Mouse (Mus musculus) kidney, adult 8-10 months (tissue): ENCODE data around the gene Dnajc28.
A peak's percentile ranks its signal among the peaks of the same experiment; 100 is the strongest.

Experiments used
- DNase-seq, 2 experiments: peaks; one replicate each; pipeline ENCODE4 v3.0.0; 2022

Gene Dnajc28

GRCm38 (mm10) chr16:91587730-91588453, 30.9 kb downstream of the Dnajc28 start:
- no peak for DNase-seq

GRCm38 (mm10) chr16:91586244-91586643, 32.6 kb downstream of the Dnajc28 start:
- DNase-seq = no peak

- DNase-seq = no peak
Observed at GRCm38 (mm10) chr16:91585617-91586016, 33.2 kb downstream of the Dnajc28 start.

GRCm38 (mm10) chr16:91582307-91582706, 36.5 kb downstream of the Dnajc28 start:
- DNase-seq = peak in 1 of 2 experiments; percentile 57

DNA sequence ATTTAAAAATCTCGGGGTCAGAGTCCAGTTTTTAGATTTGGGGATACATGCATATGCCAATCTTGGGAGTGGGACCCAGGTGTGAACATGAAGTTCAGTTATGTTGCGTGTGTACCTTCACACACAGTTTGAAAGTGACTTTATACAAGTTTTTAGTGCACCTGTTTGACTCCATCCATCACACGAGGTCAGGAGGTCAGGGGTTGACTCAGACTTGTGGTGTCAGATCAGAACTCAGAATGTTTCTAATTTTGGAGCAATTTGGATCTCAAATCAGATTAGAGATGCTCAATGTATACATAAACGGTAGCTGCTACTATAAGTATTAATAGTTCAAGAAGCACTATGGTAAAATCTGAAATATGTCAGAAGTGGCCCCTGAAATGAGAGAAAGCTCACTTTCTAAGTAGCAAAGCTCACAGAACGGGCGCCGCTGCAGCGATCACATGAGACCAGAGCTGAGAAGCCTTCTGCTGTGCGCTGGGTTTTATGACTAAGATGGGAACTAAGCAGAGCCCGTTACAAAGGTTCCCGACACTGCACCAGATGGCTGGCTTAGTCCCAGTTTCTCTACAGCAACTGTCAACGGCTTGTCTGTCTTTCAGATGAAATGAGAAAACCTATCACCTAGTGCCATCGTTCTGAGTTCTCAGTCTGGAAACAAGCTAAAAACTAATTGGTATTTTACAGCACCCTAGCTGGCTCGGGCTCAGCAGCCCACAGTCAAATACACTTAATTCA, 39.7 kb downstream of the Dnajc28 start:
- no peak for DNase-seq

- DNase-seq = no peak
Observed at GRCm38 (mm10) chr16:91575151-91575550, 43.7 kb downstream of the Dnajc28 start.

- no peak for DNase-seq
Observed at GRCm38 (mm10) chr16:91571105-91571504, 47.7 kb downstream of the Dnajc28 start.

GRCm38 (mm10) chr16:91568960-91569359, 49.9 kb downstream of the Dnajc28 start:
- no peak for DNase-seq

- no peak for DNase-seq
Observed at GRCm38 (mm10) chr16:91566002-91566401, 52.8 kb downstream of the Dnajc28 start.

DNA sequence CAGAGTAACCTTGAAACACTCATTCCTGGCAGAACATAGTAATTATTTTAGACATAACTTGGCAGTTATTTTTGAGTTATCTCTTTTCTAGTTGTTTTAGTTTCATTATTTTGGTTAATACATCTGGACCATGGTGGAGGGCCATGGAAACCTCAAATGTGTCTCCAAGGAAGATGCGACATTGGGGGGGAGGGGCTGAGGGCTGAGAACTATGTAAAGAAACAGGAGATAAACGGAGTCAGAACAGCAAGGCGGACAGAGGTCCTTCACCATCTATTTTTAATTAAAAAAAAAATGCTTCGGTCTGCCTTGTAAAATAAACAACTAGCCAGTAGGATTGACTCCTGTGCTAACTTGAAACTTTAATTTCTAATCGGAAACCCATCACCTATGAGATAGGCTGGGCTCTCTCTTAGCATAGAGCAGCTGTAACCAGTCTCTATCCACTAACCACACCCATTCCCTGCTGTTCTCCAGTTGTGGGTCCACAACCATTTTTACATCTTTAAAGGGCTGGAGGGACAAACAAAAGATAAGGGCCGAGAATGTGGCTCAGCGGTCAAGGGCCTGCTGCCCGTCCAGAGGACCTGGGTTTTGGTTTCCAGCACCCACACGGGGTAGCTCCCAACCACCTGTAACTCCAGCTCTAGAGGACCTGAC, 53.4 kb downstream of the Dnajc28 start:
- no peak for DNase-seq

GRCm38 (mm10) chr16:91564580-91565291, 54.1 kb downstream of the Dnajc28 start:
- DNase-seq = no peak
